Mouse (Mus musculus) regulatory T cell (primary cell): ENCODE data around the gene Slc7a4.
"Not testable (repeated sequence)": the region's sequence is repeated elsewhere in the genome, so short reads cannot be mapped to it uniquely, and the experiment has no call there.

Experiments
- in situ Hi-C: fragments of 300-600 bp; cut with MboI, MseI; formaldehyde crosslinking; loops from one replicate; pipeline ENCODE4 v1.15.1; 2025; ENCODE audit warnings: high pct_unique_total_duplicates

Slc7a4 gene

GRCm38 (mm10) chr16:17563580-17563979 is 19.4 kb downstream of the Slc7a4 start:
- in situ Hi-C loops, result no loop called here

- in situ Hi-C loops, result no loop called here
These were observed 21.2 kb downstream of the Slc7a4 start, which contains the start of gene P2rx6 for GRCm38 (mm10) chr16:17561751-17562208. P2rx6 (plus strand) TSS chr16:17561885.

GRCm38 (mm10) chr16:17561128-17561750 is 21.8 kb downstream of the Slc7a4 start, which contains the start of gene Lrrc74b:
Lrrc74b (minus strand) TSS chr16:17561247.
- in situ Hi-C loops, result no loop called here

GRCm38 (mm10) chr16:17559396-17560027 is 23.5 kb downstream of the Slc7a4 start:
- in situ Hi-C loops, result no loop called here

- in situ Hi-C loops, result no loop called here
These were observed 24.2 kb downstream of the Slc7a4 start for GRCm38 (mm10) chr16:17558811-17559210.

GRCm38 (mm10) chr16:17557947-17558480 is 25.0 kb downstream of the Slc7a4 start:
- in situ Hi-C loops, result no loop called here

- in situ Hi-C loops, result no loop called here
These were observed 26.1 kb downstream of the Slc7a4 start for GRCm38 (mm10) chr16:17556907-17557306.

- in situ Hi-C loops, result no loop called here
These were observed 26.8 kb downstream of the Slc7a4 start for GRCm38 (mm10) chr16:17556180-17556579.

GRCm38 (mm10) chr16:17554702-17555101 is 28.3 kb downstream of the Slc7a4 start:
- in situ Hi-C loops, result not testable (repeated sequence)

- in situ Hi-C loops, result no loop called here
These were observed 28.9 kb downstream of the Slc7a4 start for GRCm38 (mm10) chr16:17553910-17554685.

GRCm38 (mm10) chr16:17552837-17553236 is 30.2 kb downstream of the Slc7a4 start:
- in situ Hi-C loops, result no loop called here

- in situ Hi-C loops, result no loop called here
These were observed 40.4 kb downstream of the Slc7a4 start for GRCm38 (mm10) chr16:17542632-17543031.

GRCm38 (mm10) chr16:17536584-17536983 is 46.4 kb downstream of the Slc7a4 start:
- in situ Hi-C loops, result no loop called here

GRCm38 (mm10) chr16:17532676-17533329 is 50.2 kb downstream of the Slc7a4 start:
- in situ Hi-C loops, result loop anchor here (5.0 kb wide), 1 partner anchor 126 kb away; the partner anchor contains the start of genes Pi4ka and Snap29

GRCm38 (mm10) chr16:17532271-17532670 is 50.7 kb downstream of the Slc7a4 start:
- in situ Hi-C loops, result loop anchor here (5.0 kb wide), 1 partner anchor 125 kb away; the partner anchor contains the start of genes Pi4ka and Snap29

GRCm38 (mm10) chr16:17530640-17531288 is 52.2 kb downstream of the Slc7a4 start, which contains the start of gene Thap7:
Thap7 (minus strand) TSS chr16:17531136.
- in situ Hi-C loops, result loop anchor here (5.0 kb wide), 1 partner anchor 123 kb away; the partner anchor contains the start of genes Pi4ka and Snap29

GRCm38 (mm10) chr16:17529981-17530586 is 52.9 kb downstream of the Slc7a4 start:
- in situ Hi-C loops, result loop anchor here (5.0 kb wide), 1 partner anchor 123 kb away; the partner anchor contains the start of genes Pi4ka and Snap29

- in situ Hi-C loops, result no loop called here
These were observed 54.7 kb downstream of the Slc7a4 start for GRCm38 (mm10) chr16:17528276-17528675.

GRCm38 (mm10) chr16:17527606-17528005 is 55.4 kb downstream of the Slc7a4 start:
- in situ Hi-C loops, result no loop called here

GRCm38 (mm10) chr16:17526223-17526622 is 56.8 kb downstream of the Slc7a4 start:
- in situ Hi-C loops, result no loop called here
